Mouse (Mus musculus): ENCODE results near the gene Tent4b. TPM values are rescaled to one million over a fixed set of nuclear protein-coding genes. Genes with fewer than 3 reads are reported as not detected.

The Tent4b gene
- polyA plus RNA-seq, 1 experiment from 2014 or later, result 5.3 TPM

DNA sequence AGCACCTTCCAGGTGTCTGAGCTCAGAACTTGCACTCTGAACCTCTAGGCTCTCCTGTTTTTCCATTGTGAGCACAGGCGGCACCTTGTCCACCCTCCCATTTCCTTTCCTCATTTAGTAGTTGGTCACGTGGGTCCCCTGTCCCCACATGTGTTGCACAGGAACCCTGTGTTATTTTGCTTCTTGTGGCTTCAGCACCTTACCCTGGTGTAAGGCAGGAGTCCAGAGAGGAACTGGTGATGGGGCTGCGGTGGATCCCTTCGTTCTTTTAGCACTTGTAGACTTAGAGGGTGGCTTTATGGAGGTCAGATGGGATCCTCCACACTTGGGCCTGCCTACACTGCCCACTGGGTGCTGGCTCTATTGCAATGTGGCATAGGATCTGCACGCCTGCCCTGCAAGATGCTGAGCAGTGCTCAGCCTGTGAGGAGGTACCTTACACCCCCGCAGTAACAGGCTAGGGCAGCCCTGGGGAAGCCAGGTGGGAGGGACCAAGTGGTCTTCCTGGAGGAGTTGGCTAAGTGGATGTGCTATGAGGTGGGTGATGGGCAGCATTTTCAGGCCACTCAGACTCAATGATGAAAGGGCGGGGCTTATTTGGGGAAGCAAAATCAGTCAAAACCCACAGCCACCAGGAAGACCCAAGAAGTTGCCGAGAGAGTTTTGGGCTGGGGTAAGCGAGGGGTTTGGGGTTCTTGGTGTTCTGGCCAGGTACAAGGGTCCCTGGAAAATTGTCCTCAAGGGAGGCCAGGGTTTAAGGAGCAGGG lies 94.8 kb downstream of the Tent4b start:
- no peaks in the 10 kb centered on the region for H3K9me3 ChIP-seq (replicated peaks)
- no peak overlapping the region for H3K9ac ChIP-seq
- H3K27ac ChIP-seq, result no peak overlapping the region
- no peaks in the 10 kb centered on the region for H3K27me3 ChIP-seq
- H3K4me1 ChIP-seq (replicated peaks), result peaks cover 8% of the 10 kb centered on the region
- no peak overlapping the region for H3K4me2 ChIP-seq
- no peak overlapping the region for H3K4me3 ChIP-seq
- no peak for ATAC-seq (replicated peaks; ENCODE audit: insufficient number of reproducible peaks, insufficient read depth, low FRiP score, low read depth)
- no peaks in the 10 kb centered on the region for H3K36me3 ChIP-seq
- WGBS, result 78% methylated on average over 9 of the region's 9 CpGs

DNA sequence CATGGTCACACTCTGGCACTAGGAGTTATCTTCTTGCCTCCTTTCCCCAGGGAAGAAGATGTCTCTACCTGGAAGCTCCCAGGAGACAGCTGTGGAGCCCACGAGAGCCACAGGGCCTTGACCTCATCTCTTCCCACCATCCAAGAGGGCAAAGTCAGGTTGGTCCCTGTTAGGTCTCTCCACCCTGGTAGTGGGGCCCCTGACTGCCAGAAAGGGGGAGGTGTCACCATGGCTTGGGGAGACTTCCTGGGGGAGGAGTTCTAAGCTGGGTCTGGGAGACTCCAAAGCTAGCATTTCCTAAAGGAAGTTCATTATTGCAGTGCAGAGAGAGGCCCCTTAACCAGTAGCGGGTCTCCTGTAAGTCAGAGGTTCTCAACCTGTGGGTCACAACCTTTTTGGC lies 96.0 kb downstream of the Tent4b start:
- no peak overlapping the region for H3K4me3 ChIP-seq
- peak overlapping the region; percentile 3; the same call in 1 of the 2 replicates for H3K4me2 ChIP-seq
- no peak overlapping the region for H3K27ac ChIP-seq
- ATAC-seq (replicated peaks; ENCODE audit: insufficient number of reproducible peaks, insufficient read depth, low FRiP score, low read depth), result no peak
- no peaks in the 10 kb centered on the region for H3K9me3 ChIP-seq (replicated peaks)
- H3K36me3 ChIP-seq, result no peaks in the 10 kb centered on the region
- WGBS, result 75% methylated on average over 2 of the region's 2 CpGs
- H3K27me3 ChIP-seq, result no peaks in the 10 kb centered on the region
- peaks cover 12% of the 10 kb centered on the region for H3K4me1 ChIP-seq (replicated peaks)
- H3K9ac ChIP-seq, result no peak overlapping the region

DNA sequence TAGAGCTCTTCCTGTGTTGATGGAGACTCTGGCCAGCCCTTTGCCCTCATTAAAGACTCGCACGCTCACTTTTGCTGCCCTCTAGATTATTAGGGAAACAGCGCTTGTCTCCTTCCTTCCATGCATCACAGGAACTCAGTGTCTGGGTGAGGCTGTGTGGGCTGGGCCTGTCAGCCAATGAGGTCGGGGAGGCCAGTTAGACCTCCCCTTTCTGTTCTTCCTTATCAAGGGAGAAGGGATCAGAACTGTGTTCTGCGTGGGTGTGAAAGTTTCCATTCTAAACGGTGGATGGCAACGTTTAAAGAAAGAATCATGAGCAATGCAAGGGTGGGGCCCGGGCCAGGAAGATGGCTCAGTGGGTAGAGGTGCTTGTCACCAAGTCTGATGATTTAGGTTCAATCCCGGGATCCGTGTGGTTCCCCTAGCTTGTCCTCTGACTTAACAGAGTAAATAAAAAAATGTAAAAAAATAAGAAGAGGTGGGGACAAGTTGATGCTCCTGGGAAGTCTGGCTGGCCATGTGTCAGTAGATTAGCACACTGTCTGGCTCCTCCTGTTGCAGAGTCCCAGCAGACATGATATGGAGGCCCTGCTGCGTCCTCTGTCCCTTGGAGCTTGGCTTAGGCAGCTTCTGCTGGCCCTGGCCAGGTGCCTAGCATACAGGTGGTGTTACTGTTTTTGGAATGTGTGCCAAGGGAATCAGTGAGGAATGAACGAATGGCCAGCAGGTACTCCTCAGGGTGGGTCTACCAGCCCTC lies 99.1 kb downstream of the Tent4b start:
- H3K27ac ChIP-seq, result no peak overlapping the region; the same call in 1 of the 2 replicates
- H3K9ac ChIP-seq, result no peak overlapping the region
- no peaks in the 10 kb centered on the region for H3K36me3 ChIP-seq
- ATAC-seq (replicated peaks; ENCODE audit: insufficient number of reproducible peaks, insufficient read depth, low FRiP score, low read depth), result 0 out of 2 replicates have a peak, but pooled peaks have one; percentile 21
- 31% methylated on average over 12 of the region's 12 CpGs for whole genome bisulfite sequencing
- no peaks in the 10 kb centered on the region for H3K9me3 ChIP-seq (replicated peaks)
- H3K4me3 ChIP-seq, result no peak overlapping the region
- H3K4me2 ChIP-seq, result no peak overlapping the region
- H3K27me3 ChIP-seq, result no peaks in the 10 kb centered on the region
- H3K4me1 ChIP-seq (replicated peaks), result peaks cover 24% of the 10 kb centered on the region

DNA sequence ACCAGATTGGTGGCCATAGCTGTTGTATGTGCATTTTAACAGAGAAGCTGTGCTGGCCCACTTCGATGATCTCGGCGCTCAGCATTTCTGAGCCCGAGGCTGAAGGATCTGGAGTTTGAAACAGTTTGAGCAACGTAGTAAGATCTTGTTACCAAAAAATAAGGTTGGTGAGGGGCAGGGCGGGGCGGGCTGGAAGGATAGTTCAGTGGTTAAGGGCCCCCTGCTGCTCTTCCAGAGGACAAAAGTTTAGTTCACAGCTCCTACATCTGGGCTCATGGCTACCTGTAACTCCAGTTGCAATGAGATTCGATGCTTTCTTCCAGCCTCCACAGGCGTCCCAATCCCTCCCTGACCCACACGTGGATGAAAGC lies 99.7 kb downstream of the Tent4b start:
- Histone ChIP-seq H3K9ac (no peak overlapping the region), H3K27ac (no peak overlapping the region)
- 80% methylated on average over 10 of the region's 10 CpGs for WGBS

DNA sequence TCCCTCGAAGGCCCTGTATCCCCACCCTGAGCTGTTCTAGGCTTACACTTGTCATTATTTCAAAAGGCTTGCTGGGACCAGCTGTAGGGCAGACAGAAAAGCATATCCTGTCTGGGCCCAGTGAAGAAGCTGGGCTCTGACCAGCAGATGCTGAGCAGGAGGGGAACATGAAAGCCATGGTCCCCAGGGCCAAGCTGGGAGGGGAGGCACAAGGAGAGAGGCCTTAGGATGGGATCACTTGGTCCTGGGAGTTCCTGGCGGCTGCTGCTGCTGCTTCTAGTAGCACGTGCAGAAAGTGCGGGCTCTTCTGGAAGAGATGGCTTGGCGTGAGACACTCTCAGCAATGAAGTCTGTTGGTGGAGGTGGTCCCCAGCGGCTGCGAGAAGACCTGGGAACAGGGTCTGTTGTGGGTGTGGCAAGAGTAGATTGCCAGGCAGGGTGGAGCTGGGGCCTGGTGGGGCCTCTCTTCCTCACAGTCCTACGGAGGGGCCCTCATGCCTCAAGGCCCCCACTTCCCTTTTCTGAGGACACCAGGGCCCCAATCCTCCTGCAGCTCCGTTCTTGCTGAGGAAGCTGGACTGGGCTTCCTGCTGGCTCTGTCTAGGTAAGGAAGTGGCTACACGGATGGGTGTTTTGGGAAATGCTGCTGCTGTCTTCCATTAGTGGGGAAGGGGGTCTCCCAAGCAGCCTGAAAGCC lies 101.0 kb downstream of the Tent4b start:
- 60% methylated on average over 10 of the region's 10 CpGs for WGBS
- no peaks in the 10 kb centered on the region for H3K27me3 ChIP-seq
- no peak overlapping the region for H3K4me3 ChIP-seq
- no peak overlapping the region for H3K9ac ChIP-seq
- no peaks in the 10 kb centered on the region for H3K9me3 ChIP-seq (replicated peaks)
- peak overlapping the region; percentile 45; the same call in 1 of the 2 replicates for H3K27ac ChIP-seq
- H3K4me1 ChIP-seq (replicated peaks), result peaks cover 24% of the 10 kb centered on the region
- ATAC-seq (replicated peaks; ENCODE audit: insufficient number of reproducible peaks, insufficient read depth, low FRiP score, low read depth), result 0 out of 2 replicates have a peak, but pooled peaks have one; percentile 20
- H3K36me3 ChIP-seq, result no peaks in the 10 kb centered on the region
- H3K4me2 ChIP-seq, result no peak overlapping the region

More for the DNA sequence above, 99.7 kb downstream of the Tent4b start:
- Histone ChIP-seq H3K4me1 (replicated peaks) (peaks cover 24% of the 10 kb centered on the region), H3K36me3 (no peaks in the 10 kb centered on the region), H3K4me2 (no peak overlapping the region), H3K9me3 (replicated peaks) (no peaks in the 10 kb centered on the region), H3K27me3 (no peaks in the 10 kb centered on the region), H3K4me3 (no peak overlapping the region)
- ATAC-seq (replicated peaks; ENCODE audit: insufficient number of reproducible peaks, insufficient read depth, low FRiP score, low read depth), result no peak

DNA sequence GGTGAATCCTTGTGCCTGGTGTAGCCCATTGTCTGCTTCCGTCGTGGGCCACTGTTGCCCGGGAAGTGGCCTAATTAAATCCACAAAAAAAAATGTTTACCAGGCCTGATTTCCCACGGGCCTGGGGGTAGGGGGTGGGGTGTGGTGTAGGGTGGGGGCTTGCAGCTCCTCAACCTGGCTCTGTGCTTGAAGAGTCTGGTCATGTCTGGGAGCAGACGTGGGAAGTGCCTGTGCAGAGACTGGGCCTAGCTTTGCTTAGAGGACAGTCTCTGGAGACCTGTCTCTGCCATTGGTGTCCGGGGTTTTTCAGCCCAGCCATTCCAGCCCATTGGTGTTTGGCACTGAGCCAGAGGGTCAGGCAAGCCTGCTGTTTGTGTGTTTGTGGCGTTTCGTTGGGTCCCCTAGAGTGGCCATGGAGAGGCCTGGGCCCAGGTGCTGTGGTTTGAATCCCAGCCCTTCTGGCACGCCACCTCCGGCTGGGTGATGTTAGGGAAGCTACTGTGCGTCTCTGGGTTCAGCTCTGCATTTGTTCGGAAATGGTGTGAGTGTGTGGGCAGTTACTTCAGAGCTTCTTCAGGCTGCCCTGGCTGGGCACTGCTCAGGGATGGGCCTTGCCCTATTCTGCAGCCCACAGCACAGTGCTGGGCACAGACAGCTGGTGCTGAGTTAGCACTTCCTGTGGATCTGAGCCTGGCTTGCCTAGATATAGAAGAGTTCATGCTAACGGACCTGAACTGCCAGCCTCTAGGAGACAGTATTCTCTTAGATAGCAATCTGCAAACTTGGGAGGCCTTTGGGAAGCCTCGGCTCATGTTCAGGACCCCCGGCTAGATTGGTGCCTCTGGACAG lies 102.8 kb downstream of the Tent4b start:
- no peaks in the 10 kb centered on the region for H3K27me3 ChIP-seq
- no peak overlapping the region for H3K4me3 ChIP-seq
- no peak for ATAC-seq (replicated peaks; ENCODE audit: insufficient number of reproducible peaks, insufficient read depth, low FRiP score, low read depth)
- H3K27ac ChIP-seq, result no peak overlapping the region
- no peaks in the 10 kb centered on the region for H3K36me3 ChIP-seq
- no peak overlapping the region for H3K4me2 ChIP-seq
- peaks cover 24% of the 10 kb centered on the region for H3K4me1 ChIP-seq (replicated peaks)
- H3K9ac ChIP-seq, result no peak overlapping the region
- WGBS, result 68% methylated on average over 15 of the region's 15 CpGs
- no peaks in the 10 kb centered on the region for H3K9me3 ChIP-seq (replicated peaks)

DNA sequence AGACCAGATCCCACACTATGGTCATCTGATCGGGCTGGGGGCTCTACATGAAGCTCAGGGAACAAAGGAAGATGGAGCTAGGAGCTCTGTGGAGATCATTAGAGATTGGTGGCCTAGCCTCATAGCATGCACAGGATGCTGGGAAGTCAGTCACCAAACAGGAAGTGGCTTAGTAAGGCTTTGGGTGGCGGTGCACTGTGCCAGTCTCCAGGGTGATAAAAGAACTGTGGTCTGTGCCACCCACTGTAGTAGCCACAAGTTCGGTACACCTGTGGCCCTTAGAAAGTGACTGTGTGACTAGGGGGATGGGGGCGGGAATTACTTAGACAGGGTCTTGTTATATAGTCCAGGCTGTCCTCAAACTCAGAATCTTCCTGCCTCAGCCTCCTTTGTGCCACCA lies 106.8 kb downstream of the Tent4b start:
- Histone ChIP-seq H3K4me2 (no peak overlapping the region), H3K9me3 (replicated peaks) (no peaks in the 10 kb centered on the region), H3K4me1 (replicated peaks) (peaks cover 11% of the 10 kb centered on the region), H3K9ac (no peak overlapping the region), H3K27ac (no peak overlapping the region), H3K27me3 (peaks cover 5% of the 10 kb centered on the region; the same call in 1 of the 2 replicates), H3K4me3 (no peak overlapping the region), H3K36me3 (no peaks in the 10 kb centered on the region)
- 88% methylated on average over 4 of the region's 4 CpGs for WGBS
- ATAC-seq (replicated peaks; ENCODE audit: insufficient number of reproducible peaks, insufficient read depth, low FRiP score, low read depth), result no peak

DNA sequence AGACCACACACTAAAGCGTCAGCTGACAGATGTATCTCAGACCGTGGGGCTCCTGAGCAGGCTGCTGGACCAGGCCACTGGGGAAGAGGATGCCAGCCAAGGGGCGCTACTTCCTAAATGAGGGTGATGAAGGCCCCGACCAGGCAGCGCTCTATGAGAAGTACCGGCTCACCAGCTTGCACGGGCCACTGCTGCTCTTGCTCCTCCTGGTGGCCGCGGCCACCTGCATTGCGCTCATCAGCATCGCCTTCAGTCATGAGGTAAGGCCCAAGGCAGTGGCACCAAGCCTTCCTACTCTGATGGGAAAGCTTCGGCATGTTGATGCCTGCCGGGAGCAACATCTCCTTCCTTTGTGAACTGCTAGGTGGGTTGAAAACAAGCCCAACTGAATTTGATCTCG lies 107.5 kb downstream of the Tent4b start:
- H3K36me3 ChIP-seq, result no peaks in the 10 kb centered on the region
- WGBS, result 64% methylated on average over 14 of the region's 14 CpGs
- ATAC-seq (replicated peaks; ENCODE audit: insufficient number of reproducible peaks, insufficient read depth, low FRiP score, low read depth), result no peak
- H3K27me3 ChIP-seq, result peaks cover 6% of the 10 kb centered on the region; the same call in 1 of the 2 replicates
- no peak overlapping the region for H3K9ac ChIP-seq
- no peak overlapping the region for H3K4me3 ChIP-seq
- no peaks in the 10 kb centered on the region for H3K9me3 ChIP-seq (replicated peaks)
- H3K4me1 ChIP-seq (replicated peaks), result peaks cover 11% of the 10 kb centered on the region
- H3K27ac ChIP-seq, result no peak overlapping the region
- no peak overlapping the region for H3K4me2 ChIP-seq

DNA sequence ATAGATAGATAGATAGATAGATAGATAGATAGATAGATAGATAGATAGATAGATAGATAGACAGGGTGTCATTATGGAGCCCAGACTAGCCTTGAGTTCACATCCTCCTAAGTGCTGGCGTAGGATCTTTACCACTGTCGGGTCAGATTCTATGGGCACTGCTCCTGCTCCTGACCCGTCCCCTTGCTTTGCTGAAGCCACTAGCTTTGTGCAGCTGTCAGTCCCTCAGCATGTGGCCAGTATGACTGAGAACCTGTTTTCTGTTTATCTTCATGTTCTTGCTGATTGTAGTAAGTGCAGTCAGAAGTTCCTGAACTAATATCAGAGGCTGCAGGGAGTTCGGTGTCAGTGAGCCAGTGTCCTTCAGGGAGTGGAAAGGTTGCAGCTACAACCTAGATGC lies 108.7 kb downstream of the Tent4b start:
- Histone ChIP-seq H3K9me3 (replicated peaks) (no peaks in the 10 kb centered on the region), H3K27ac (no peak overlapping the region), H3K27me3 (peaks cover 6% of the 10 kb centered on the region; the same call in 1 of the 2 replicates), H3K4me3 (no peak overlapping the region), H3K36me3 (no peaks in the 10 kb centered on the region), H3K4me1 (replicated peaks) (peaks cover 4% of the 10 kb centered on the region; the same call in 1 of the 2 replicates), H3K9ac (no peak overlapping the region), H3K4me2 (no peak overlapping the region)
- WGBS, result 72% methylated on average over 4 of the region's 4 CpGs
- ATAC-seq (replicated peaks; ENCODE audit: insufficient number of reproducible peaks, insufficient read depth, low FRiP score, low read depth), result no peak
